11 mouse cellular contexts compared by ENCODE assay signal in the genomic region with DNA sequence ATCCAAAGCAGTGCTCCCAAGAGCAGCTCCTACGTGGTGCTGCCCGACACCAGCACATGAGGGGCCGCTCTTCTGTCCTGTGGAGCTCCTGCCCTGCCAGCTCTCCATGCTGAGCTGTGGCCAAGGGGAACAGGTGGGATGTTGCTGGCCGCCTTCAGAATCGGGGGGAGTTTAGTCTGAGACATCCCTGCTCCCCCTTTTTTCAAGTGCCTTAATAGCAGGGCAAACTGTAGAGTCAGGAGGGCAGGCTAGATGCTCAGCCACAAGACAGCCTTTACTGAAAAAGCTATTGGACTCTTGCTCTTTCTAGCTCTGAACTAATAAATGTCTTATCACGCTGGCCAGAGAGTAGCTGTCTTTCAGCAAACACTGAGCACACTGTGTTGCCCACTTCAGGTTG. TPM values are rescaled to one million over a fixed set of nuclear protein-coding genes. Genes with fewer than 3 reads are reported as not detected.
DNase-seq lines count a peak whose midpoint lies in the region; ATAC-seq and TF ChIP-seq lines count a peak whose summit lies in the region.
"Had no signal": no experiment of that assay in that cellular context is flagged by ENCODE, and none has a peak within 500 bp of the region (broad histone marks: within the 10 kb centered on the region; RNA-seq: fewer than 3 reads in every experiment).

No protein-coding gene starts in this region.

- peak overlapping the region; percentile 86 for H3K27ac ChIP-seq in gastrocnemius, adult 2 months
- H3K27ac ChIP-seq in left cerebral cortex, adult 2 months, result peak overlapping the region; percentile 84
- peak overlapping the region; percentile 53; the same call in 1 of the 2 replicates for H3K27ac ChIP-seq in hindbrain, embryonic 15.5 days (replicated peaks)
- H3K27ac ChIP-seq in midbrain, embryonic 14.5 days (replicated peaks; ENCODE audit: low read depth, low read length), result peak overlapping the region; percentile 78

- 95% methylated on average over 6 of the region's 6 CpGs for WGBS in hindbrain, embryonic 15.5 days
- 96% methylated on average over 6 of the region's 6 CpGs for WGBS in midbrain, embryonic 14.5 days

- TF ChIP-seq CTCF in gastrocnemius, adult 2 months (IDR thresholded peaks at IDR 0.05), result no peak
- no peak for TF ChIP-seq CTCF in left cerebral cortex, adult 2 months (IDR thresholded peaks at IDR 0.05)

- no peak overlapping the region for H3K4me2 ChIP-seq in hindbrain, embryonic 15.5 days
- H3K4me2 ChIP-seq in midbrain, embryonic 14.5 days (ENCODE audit: low read length), result no peak overlapping the region

- no peak overlapping the region for H3K9ac ChIP-seq in hindbrain, embryonic 15.5 days
- no peak overlapping the region for H3K9ac ChIP-seq in midbrain, embryonic 14.5 days (replicated peaks; ENCODE audit: low read length)

- H3K9me3 ChIP-seq in hindbrain, embryonic 15.5 days, result no peaks in the 10 kb centered on the region
- H3K9me3 ChIP-seq in midbrain, embryonic 14.5 days (ENCODE audit: control insufficient read depth, low read length), result no peaks in the 10 kb centered on the region

- intact Hi-C loops in gastrocnemius, adult 2 months (cut with DNase I), result no loop called here
- intact Hi-C loops in gastrocnemius, postnatal 36 days (cut with DNase I), result no loop called here
- intact Hi-C loops in left cerebral cortex, adult 2 months (cut with DNase I), result no loop called here
- intact Hi-C loops in left cerebral cortex, postnatal 36 days (cut with DNase I), result loop anchor here (5.0 kb wide), 1 partner anchor 40 kb away; no protein-coding TSS in a partner anchor

- H3K4me1 ChIP-seq in hindbrain, embryonic 15.5 days (replicated peaks), result peaks cover 14% of the 10 kb centered on the region
- peaks cover 14% of the 10 kb centered on the region for H3K4me1 ChIP-seq in midbrain, embryonic 14.5 days (ENCODE audit: control insufficient read depth, insufficient read depth, low read length)

- no peak overlapping the region for H3K4me3 ChIP-seq in gastrocnemius, adult 2 months
- no peak overlapping the region for H3K4me3 ChIP-seq in left cerebral cortex, adult 2 months
- H3K4me3 ChIP-seq in hindbrain, embryonic 15.5 days, result no peak overlapping the region
- no peak overlapping the region for H3K4me3 ChIP-seq in midbrain, embryonic 14.5 days (replicated peaks; ENCODE audit: low read depth, low read length)

- no peaks in the 10 kb centered on the region for H3K27me3 ChIP-seq in hindbrain, embryonic 15.5 days
- H3K27me3 ChIP-seq in midbrain, embryonic 14.5 days (ENCODE audit: control insufficient read depth, insufficient read depth, low read length), result 0 out of 2 replicates have a peak, but pooled peaks cover 2% of the 10 kb centered on the region

- ATAC-seq in hindbrain, embryonic 15.5 days (ENCODE audit: low FRiP score, low read depth), result no peak
- no peak for ATAC-seq in midbrain, embryonic 14.5 days (ENCODE audit: low FRiP score, low TSS enrichment)

- peak; percentile 13 for DNase-seq in gastrocnemius, adult 2 months
- DNase-seq in gastrocnemius, postnatal 36 days, result no peak
- no peak for DNase-seq in left cerebral cortex, adult 2 months (ENCODE audit: extremely low spot score in 1 of 2, low spot score in 2 of 2)
- no peak for DNase-seq in left cerebral cortex, postnatal 36 days (ENCODE audit: low spot score in 2 of 2)
- no peak for DNase-seq in midbrain, embryonic 14.5 days
- no peak for DNase-seq in frontal cortex, postnatal 10 days (ENCODE audit: low spot score in 2 of 2)
- DNase-seq in retina, embryonic 14.5 days (ENCODE audit: low spot score), result no peak
- DNase-seq: B cell, adult 2 months; gastrocnemius, postnatal 14 days; thymus, adult 2 months had no signal

- H3K36me3 ChIP-seq in hindbrain, embryonic 15.5 days, result peaks cover 50% of the 10 kb centered on the region
- peaks cover 61% of the 10 kb centered on the region for H3K36me3 ChIP-seq in midbrain, embryonic 14.5 days (ENCODE audit: control insufficient read depth, insufficient read depth, low read length)

RNA-seq across cellular contexts. Expression of a gene that starts 10.5 kb away (rescaled TPM):
- 10 to 100 TPM; 14.6 to 14.7 TPM for total RNA-seq in gastrocnemius, adult 2 months (2021)
- total RNA-seq in gastrocnemius, postnatal 36 days (2021), result 10 to 100 TPM; 12.4 to 14.9 TPM
- total RNA-seq in left cerebral cortex, adult 2 months (2021), result 10 to 100 TPM; 23.4 to 25.4 TPM
- 10 to 100 TPM; 18.1 to 19.8 TPM for total RNA-seq in left cerebral cortex, postnatal 36 days (2021)
- polyA plus RNA-seq in hindbrain, embryonic 15.5 days (2015; fragmentation: Nextera tagmentation; extraction: Ambion mirVana), result 34.4 and 37.8 TPM in 2 replicates
- polyA plus RNA-seq in midbrain, embryonic 14.5 days (2014; fragmentation: Nextera tagmentation; extraction: Ambion mirVana), result 30.0 and 30.2 TPM in 2 replicates

RNA-seq across cellular contexts. Expression of a gene that starts 15.7 kb away (rescaled TPM):
- 10 to 100 TPM in 1 of 2 experiments, 1 to 10 TPM in 1; 10.0 to 11.0 TPM for total RNA-seq in gastrocnemius, adult 2 months (2021)
- total RNA-seq in gastrocnemius, postnatal 36 days (2021), result 1 to 10 TPM; 6.9 to 9.5 TPM
- total RNA-seq in left cerebral cortex, adult 2 months (2021), result 10 to 100 TPM; 18.2 to 19.0 TPM
- 10 to 100 TPM; 14.0 to 22.8 TPM for total RNA-seq in left cerebral cortex, postnatal 36 days (2021)
- polyA plus RNA-seq in hindbrain, embryonic 15.5 days (2015; fragmentation: Nextera tagmentation; extraction: Ambion mirVana), result 17.1 and 20.1 TPM in 2 replicates
- polyA plus RNA-seq in midbrain, embryonic 14.5 days (2014; fragmentation: Nextera tagmentation; extraction: Ambion mirVana), result 8.1 and 11.5 TPM in 2 replicates

RNA-seq across cellular contexts. Expression of a gene that starts 37.8 kb away (rescaled TPM):
- 10 to 100 TPM; 20.9 to 23.7 TPM for total RNA-seq in gastrocnemius, adult 2 months (2021)
- 10 to 100 TPM; 23.3 to 25.4 TPM for total RNA-seq in gastrocnemius, postnatal 36 days (2021)
- 10 to 100 TPM; 94.3 to 99.2 TPM for total RNA-seq in left cerebral cortex, adult 2 months (2021)
- total RNA-seq in left cerebral cortex, postnatal 36 days (2021), result 100 to 1,000 TPM in 1 of 2 experiments, 10 to 100 TPM in 1; 80.4 to 105 TPM
- polyA plus RNA-seq in hindbrain, embryonic 15.5 days (2015; fragmentation: Nextera tagmentation; extraction: Ambion mirVana), result 67.2 and 69.2 TPM in 2 replicates
- polyA plus RNA-seq in midbrain, embryonic 14.5 days (2014; fragmentation: Nextera tagmentation; extraction: Ambion mirVana), result 49.5 and 58.3 TPM in 2 replicates

RNA-seq across cellular contexts. Expression of a gene that starts 40.8 kb away (rescaled TPM):
- total RNA-seq in gastrocnemius, adult 2 months (2021), result 10 to 100 TPM in 1 of 2 experiments, 1 to 10 TPM in 1; 8.7 to 11.8 TPM
- 10 to 100 TPM; 10.8 to 11.3 TPM for total RNA-seq in gastrocnemius, postnatal 36 days (2021)
- 10 to 100 TPM; 16.2 to 17.0 TPM for total RNA-seq in left cerebral cortex, adult 2 months (2021)
- 10 to 100 TPM; 17.3 to 19.2 TPM for total RNA-seq in left cerebral cortex, postnatal 36 days (2021)
- 12.3 and 13.4 TPM in 2 replicates for polyA plus RNA-seq in hindbrain, embryonic 15.5 days (2015; fragmentation: Nextera tagmentation; extraction: Ambion mirVana)
- polyA plus RNA-seq in midbrain, embryonic 14.5 days (2014; fragmentation: Nextera tagmentation; extraction: Ambion mirVana), result 6.8 and 12.1 TPM in 2 replicates

RNA-seq across cellular contexts. Expression of a gene that starts 40.9 kb away (rescaled TPM):
- total RNA-seq in gastrocnemius, adult 2 months (2021), result 10 to 100 TPM; 12.6 to 14.0 TPM
- 10 to 100 TPM; 12.2 to 15.2 TPM for total RNA-seq in gastrocnemius, postnatal 36 days (2021)
- 10 to 100 TPM; 77.5 to 80.0 TPM for total RNA-seq in left cerebral cortex, adult 2 months (2021)
- total RNA-seq in left cerebral cortex, postnatal 36 days (2021), result 10 to 100 TPM; 66.1 to 83.1 TPM
- polyA plus RNA-seq in hindbrain, embryonic 15.5 days (2015; fragmentation: Nextera tagmentation; extraction: Ambion mirVana), result 23.9 and 26.7 TPM in 2 replicates
- polyA plus RNA-seq in midbrain, embryonic 14.5 days (2014; fragmentation: Nextera tagmentation; extraction: Ambion mirVana), result 33.6 and 34.4 TPM in 2 replicates
